Mouse (Mus musculus) hindbrain, embryonic 13.5 days (tissue): ENCODE results near the gene Hes7. TPM values are rescaled to one million over a fixed set of nuclear protein-coding genes. Genes with fewer than 3 reads are reported as not detected.

Source experiments
- ATAC-seq: fragments of 200-750 bp; cut with Nextera tagmentation; 2 replicates; pipeline ENCODE4 v1.8.0; 2017; ENCODE audit warnings: moderate TSS enrichment; ENCODE audit not compliant: low FRiP score
- H3K27ac ChIP-seq: fragments of 300-500 bp; sonication (generic); 2 replicates; pipeline ENCODE4 v1.5.1; 2015; ENCODE audit warnings: inconsistent platforms, mild to moderate bottlenecking, moderate library complexity
- H3K27me3 ChIP-seq: fragments of 300-500 bp; sonication (generic); 2 replicates; pipeline ENCODE4 v1.6.1; 2015; ENCODE audit warnings: mild to moderate bottlenecking, inconsistent platforms
- H3K36me3 ChIP-seq: fragments of 300-500 bp; sonication (generic); 2 replicates; pipeline ENCODE4 v1.6.1; 2015; ENCODE audit warnings: mild to moderate bottlenecking, inconsistent platforms
- H3K4me1 ChIP-seq: fragments of 300-500 bp; sonication (generic); replicated peaks from 2 replicates; pipeline ENCODE4 v1.6.1; 2015; ENCODE audit warnings: inconsistent platforms
- H3K4me2 ChIP-seq: fragments of 300-500 bp; sonication (generic); 2 replicates; pipeline ENCODE4 v1.6.1; 2015; ENCODE audit warnings: inconsistent platforms, mild to moderate bottlenecking, moderate library complexity
- H3K4me3 ChIP-seq: fragments of 300-500 bp; sonication (generic); 2 replicates; pipeline ENCODE4 v1.5.1; 2015; ENCODE audit warnings: mild to moderate bottlenecking, inconsistent platforms
- H3K9ac ChIP-seq: fragments of 300-500 bp; sonication (generic); 2 replicates; pipeline ENCODE4 v1.6.1; 2015; ENCODE audit warnings: mild to moderate bottlenecking, inconsistent platforms
- H3K9me3 ChIP-seq: fragments of 300-500 bp; sonication (generic); 2 replicates; pipeline ENCODE4 v1.6.1; 2016; ENCODE audit warnings: inconsistent platforms
- WGBS: fragments of 180-500 bp; shearing (Covaris S2); methylation state at CpG from one replicate; pipeline ENCODE4 v1.1.7; 2015; 5-methylcytosine and 5-hydroxymethylcytosine counted together
- polyA plus RNA-seq: library from polyadenylated mRNA; unstranded; fragments of >200 nt; fragmentation: Nextera tagmentation; extraction: Ambion mirVana; gene quantifications from 2 replicates; pipeline ENCODE4 v1.2.1, GENCODE M21; 2015

Hes7 gene
- polyA plus RNA-seq, 1 experiment from 2014 or later: 0.26 TPM

- H3K4me2 ChIP-seq: peak overlapping the region; percentile 97
- H3K27ac ChIP-seq: peak overlapping the region; percentile 88
- peak overlapping the region; percentile 75 for H3K9ac ChIP-seq
- no peaks in the 10 kb centered on the region for H3K9me3 ChIP-seq
- peak overlapping the region; percentile 50 for H3K4me3 ChIP-seq
- no peak for ATAC-seq
- H3K4me1 ChIP-seq: peaks cover 66% of the 10 kb centered on the region
- 20% methylated on average over 8 of the region's 8 CpGs for whole genome bisulfite sequencing
- 0 out of 2 replicates have a peak, but pooled peaks cover 2% of the 10 kb centered on the region for H3K27me3 ChIP-seq
- peaks cover 26% of the 10 kb centered on the region for H3K36me3 ChIP-seq
Observed at GRCm38 (mm10) chr11:69098039-69098761, 22.0 kb upstream of the Hes7 start.

GRCm38 (mm10) chr11:69098762-69099091 lies 21.5 kb upstream of the Hes7 start:
- peaks cover 66% of the 10 kb centered on the region for H3K4me1 ChIP-seq
- H3K27ac ChIP-seq: peak overlapping the region; percentile 88
- WGBS: under 1% methylated on average over 19 of the region's 19 CpGs

GRCm38 (mm10) chr11:69099177-69099914 lies 20.9 kb upstream of the Hes7 start:
- Histone ChIP-seq H3K36me3 (peaks cover 37% of the 10 kb centered on the region), H3K4me2 (peak overlapping the region; percentile 97), H3K9ac (peak overlapping the region; percentile 75), H3K4me3 (peak overlapping the region; percentile 50), H3K27ac (peak overlapping the region; percentile 88), H3K9me3 (no peaks in the 10 kb centered on the region), H3K4me1 (peaks cover 64% of the 10 kb centered on the region), H3K27me3 (0 out of 2 replicates have a peak, but pooled peaks cover 2% of the 10 kb centered on the region)
- WGBS: under 1% methylated on average over 22 of the region's 22 CpGs
- no peak for ATAC-seq

More at GRCm38 (mm10) chr11:69098762-69099091, 21.5 kb upstream of the Hes7 start:
- peak overlapping the region; percentile 75 for H3K9ac ChIP-seq
- H3K4me3 ChIP-seq: peak overlapping the region; percentile 50
- no peak for ATAC-seq
- no peaks in the 10 kb centered on the region for H3K9me3 ChIP-seq
- H3K27me3 ChIP-seq: 0 out of 2 replicates have a peak, but pooled peaks cover 2% of the 10 kb centered on the region
- H3K4me2 ChIP-seq: peak overlapping the region; percentile 97
- H3K36me3 ChIP-seq: peaks cover 31% of the 10 kb centered on the region

DNA sequence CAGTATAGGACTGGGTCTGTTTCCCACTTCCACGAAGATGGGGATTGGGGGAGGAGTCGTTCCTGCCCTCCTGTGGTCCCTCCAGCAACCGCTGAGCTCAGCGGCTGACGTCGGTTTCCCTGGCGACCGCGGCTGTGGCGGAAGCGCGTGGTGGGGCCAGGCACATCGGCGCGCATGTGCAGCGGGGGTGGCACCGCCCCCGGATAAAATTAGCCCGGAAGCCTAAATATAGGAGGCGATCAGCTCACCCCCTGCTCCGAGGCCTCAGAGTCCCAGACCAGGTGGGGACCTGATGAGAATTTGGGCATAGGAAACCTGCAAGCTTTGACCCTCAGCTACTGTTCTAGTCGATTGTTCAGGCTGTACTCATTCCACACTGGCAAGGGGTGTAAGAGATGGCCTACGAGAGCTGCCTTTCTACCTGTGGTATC lies 20.3 kb upstream of the Hes7 start:
- WGBS: 2% methylated on average over 23 of the region's 23 CpGs
- peaks cover 43% of the 10 kb centered on the region for H3K36me3 ChIP-seq
- ATAC-seq: peak; percentile 25
- no peaks in the 10 kb centered on the region for H3K9me3 ChIP-seq
- H3K4me2 ChIP-seq: peak overlapping the region; percentile 97
- H3K27me3 ChIP-seq: 0 out of 2 replicates have a peak, but pooled peaks cover 2% of the 10 kb centered on the region
- peaks cover 61% of the 10 kb centered on the region for H3K4me1 ChIP-seq
- H3K9ac ChIP-seq: peak overlapping the region; percentile 75
- peak overlapping the region; percentile 50 for H3K4me3 ChIP-seq
- H3K27ac ChIP-seq: peak overlapping the region; percentile 88

GRCm38 (mm10) chr11:69100639-69101360 lies 19.4 kb upstream of the Hes7 start:
- Histone ChIP-seq H3K27ac (peak overlapping the region; percentile 88), H3K4me2 (peak overlapping the region; percentile 97), H3K9me3 (no peaks in the 10 kb centered on the region), H3K36me3 (peaks cover 52% of the 10 kb centered on the region), H3K9ac (peak overlapping the region; percentile 75), H3K4me3 (peak overlapping the region; percentile 50), H3K27me3 (0 out of 2 replicates have a peak, but pooled peaks cover 2% of the 10 kb centered on the region), H3K4me1 (peaks cover 53% of the 10 kb centered on the region)
- no peak for ATAC-seq
- 92% methylated on average over 20 of the region's 20 CpGs for WGBS

DNA sequence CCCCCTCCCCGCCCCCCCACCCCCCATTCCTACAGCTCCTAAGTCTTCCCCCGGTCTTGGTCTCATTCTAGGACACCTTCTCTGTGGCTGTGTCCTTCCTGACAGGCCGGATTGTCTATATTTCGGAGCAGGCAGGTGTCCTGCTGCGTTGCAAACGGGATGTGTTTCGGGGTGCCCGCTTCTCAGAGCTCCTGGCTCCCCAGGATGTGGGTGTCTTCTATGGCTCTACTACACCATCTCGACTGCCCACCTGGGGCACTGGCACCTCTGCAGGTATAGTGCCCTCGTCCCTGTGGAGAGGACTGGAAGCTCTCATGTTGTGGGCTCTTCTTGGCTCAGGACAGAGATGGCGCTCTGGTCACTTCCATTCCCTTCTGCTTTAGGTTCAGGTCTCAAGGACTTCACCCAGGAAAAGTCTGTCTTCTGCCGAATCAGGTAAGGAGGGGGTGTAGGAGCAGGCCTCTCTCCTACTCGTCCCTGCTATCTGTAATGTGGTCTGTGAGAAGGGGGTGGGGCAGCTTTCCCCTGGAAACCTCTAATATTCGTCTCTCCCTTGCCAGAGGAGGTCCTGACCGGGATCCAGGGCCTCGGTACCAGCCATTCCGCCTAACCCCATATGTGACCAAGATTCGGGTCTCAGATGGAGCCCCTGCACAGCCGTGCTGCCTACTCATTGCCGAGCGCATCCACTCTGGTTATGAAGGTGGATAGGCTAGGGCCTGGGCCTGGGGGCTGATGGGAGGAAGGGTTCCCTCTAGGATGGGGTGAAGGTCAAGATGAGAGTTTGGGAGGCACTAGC lies 18.4 kb upstream of the Hes7 start:
- no peaks in the 10 kb centered on the region for H3K27me3 ChIP-seq
- H3K27ac ChIP-seq: no peak overlapping the region
- no peak for ATAC-seq
- WGBS: 91% methylated on average over 21 of the region's 21 CpGs
- H3K36me3 ChIP-seq: peaks cover 62% of the 10 kb centered on the region
- H3K4me2 ChIP-seq: no peak overlapping the region
- H3K9ac ChIP-seq: no peak overlapping the region
- no peaks in the 10 kb centered on the region for H3K9me3 ChIP-seq
- H3K4me1 ChIP-seq: peaks cover 44% of the 10 kb centered on the region
- H3K4me3 ChIP-seq: no peak overlapping the region

GRCm38 (mm10) chr11:69102403-69102725 lies 17.8 kb upstream of the Hes7 start:
- peaks cover 39% of the 10 kb centered on the region for H3K4me1 ChIP-seq
- WGBS: 96% methylated on average over 7 of the region's 7 CpGs
- no peaks in the 10 kb centered on the region for H3K27me3 ChIP-seq
- H3K4me3 ChIP-seq: no peak overlapping the region
- peaks cover 68% of the 10 kb centered on the region for H3K36me3 ChIP-seq
- H3K4me2 ChIP-seq: no peak overlapping the region
- H3K9ac ChIP-seq: no peak overlapping the region
- ATAC-seq: no peak
- H3K27ac ChIP-seq: no peak overlapping the region
- H3K9me3 ChIP-seq: no peaks in the 10 kb centered on the region

DNA sequence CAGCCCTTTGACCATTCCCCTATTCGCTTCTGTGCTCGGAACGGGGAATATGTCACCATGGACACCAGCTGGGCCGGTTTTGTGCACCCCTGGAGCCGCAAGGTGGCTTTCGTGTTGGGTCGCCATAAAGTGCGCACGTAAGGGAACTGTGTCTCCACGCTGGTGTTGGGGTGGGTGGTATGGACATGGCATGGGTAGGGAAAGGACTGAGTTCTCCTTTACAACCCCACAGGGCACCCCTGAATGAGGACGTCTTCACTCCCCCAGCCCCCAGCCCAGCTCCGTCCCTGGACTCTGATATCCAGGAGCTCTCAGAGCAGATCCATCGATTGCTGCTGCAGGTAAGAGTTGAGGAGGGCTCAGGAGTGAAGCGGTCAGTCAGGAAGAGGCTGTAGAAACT lies 17.1 kb upstream of the Hes7 start:
- no peak overlapping the region for H3K4me2 ChIP-seq
- no peak for ATAC-seq
- peaks cover 31% of the 10 kb centered on the region for H3K4me1 ChIP-seq
- H3K27me3 ChIP-seq: no peaks in the 10 kb centered on the region
- WGBS: 96% methylated on average over 14 of the region's 14 CpGs
- H3K9ac ChIP-seq: no peak overlapping the region
- H3K9me3 ChIP-seq: no peaks in the 10 kb centered on the region
- no peak overlapping the region for H3K4me3 ChIP-seq
- H3K36me3 ChIP-seq: peaks cover 75% of the 10 kb centered on the region
- no peak overlapping the region for H3K27ac ChIP-seq

DNA sequence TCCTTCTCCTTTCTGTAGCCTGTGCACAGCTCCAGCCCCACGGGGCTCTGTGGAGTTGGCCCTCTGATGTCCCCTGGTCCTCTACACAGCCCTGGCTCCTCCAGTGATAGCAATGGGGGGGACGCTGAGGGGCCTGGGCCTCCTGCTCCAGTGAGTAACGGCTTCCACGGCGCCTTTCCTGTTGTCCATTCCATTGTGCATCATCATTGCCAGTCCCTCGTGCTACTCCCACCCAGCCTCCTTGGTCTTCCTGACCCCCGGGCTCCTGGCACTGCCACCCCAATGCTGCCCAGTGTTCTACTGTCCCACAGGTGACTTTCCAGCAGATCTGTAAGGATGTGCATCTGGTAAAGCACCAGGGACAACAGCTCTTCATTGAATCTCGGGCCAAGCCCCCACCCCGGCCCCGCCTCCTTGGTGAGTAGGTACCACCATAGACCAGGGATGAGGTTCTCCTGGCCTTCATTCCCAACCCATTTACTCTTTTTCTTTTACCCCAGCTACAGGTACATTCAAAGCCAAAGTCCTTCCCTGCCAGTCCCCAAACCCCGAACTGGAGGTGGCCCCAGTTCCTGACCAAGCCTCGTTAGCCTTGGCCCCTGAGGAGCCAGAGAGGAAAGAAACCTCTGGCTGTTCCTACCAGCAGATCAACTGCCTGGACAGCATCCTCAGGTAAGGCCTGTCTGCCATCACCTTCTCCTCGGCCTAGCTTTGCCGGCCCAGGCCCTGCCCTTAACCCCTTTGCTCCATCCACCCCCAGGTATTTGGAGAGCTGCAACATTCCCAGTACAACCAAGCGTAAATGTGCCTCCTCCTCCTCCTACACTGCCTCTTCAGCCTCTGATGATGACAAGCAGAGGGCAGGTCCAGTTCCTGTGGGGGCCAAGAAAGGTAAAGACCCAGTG lies 16.4 kb upstream of the Hes7 start:
- 0 out of 2 replicates have a peak overlapping the region, but pooled peaks have one; percentile 3 for H3K9ac ChIP-seq
- ATAC-seq: no peak
- H3K27ac ChIP-seq: no peak overlapping the region
- peaks cover 24% of the 10 kb centered on the region for H3K4me1 ChIP-seq
- 94% methylated on average over 15 of the region's 15 CpGs for WGBS
- H3K27me3 ChIP-seq: no peaks in the 10 kb centered on the region
- H3K4me2 ChIP-seq: no peak overlapping the region
- H3K9me3 ChIP-seq: no peaks in the 10 kb centered on the region
- H3K4me3 ChIP-seq: no peak overlapping the region
- peaks cover 82% of the 10 kb centered on the region for H3K36me3 ChIP-seq

DNA sequence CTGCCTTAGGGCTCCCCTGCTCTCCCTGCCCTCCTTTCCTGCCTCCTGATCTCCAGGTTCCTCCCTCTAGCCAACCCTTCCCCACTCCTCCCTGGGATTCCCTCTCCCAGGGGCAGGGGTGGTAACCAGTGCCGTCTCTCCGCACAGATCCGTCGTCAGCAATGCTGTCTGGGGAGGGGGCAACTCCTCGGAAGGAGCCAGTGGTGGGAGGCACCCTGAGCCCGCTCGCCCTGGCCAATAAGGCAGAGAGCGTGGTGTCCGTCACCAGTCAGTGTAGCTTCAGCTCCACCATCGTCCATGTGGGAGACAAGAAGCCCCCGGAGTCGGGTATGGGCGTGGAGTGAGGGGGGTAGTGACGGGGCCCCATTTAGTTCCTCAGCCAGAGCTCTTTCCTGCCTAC lies 15.7 kb upstream of the Hes7 start:
- Histone ChIP-seq H3K4me3 (no peak overlapping the region), H3K9me3 (no peaks in the 10 kb centered on the region), H3K4me1 (peaks cover 17% of the 10 kb centered on the region), H3K27ac (no peak overlapping the region), H3K27me3 (no peaks in the 10 kb centered on the region), H3K9ac (0 out of 2 replicates have a peak overlapping the region, but pooled peaks have one; percentile 3), H3K4me2 (no peak overlapping the region), H3K36me3 (peaks cover 89% of the 10 kb centered on the region)
- 95% methylated on average over 14 of the region's 14 CpGs for WGBS
- no peak for ATAC-seq

DNA sequence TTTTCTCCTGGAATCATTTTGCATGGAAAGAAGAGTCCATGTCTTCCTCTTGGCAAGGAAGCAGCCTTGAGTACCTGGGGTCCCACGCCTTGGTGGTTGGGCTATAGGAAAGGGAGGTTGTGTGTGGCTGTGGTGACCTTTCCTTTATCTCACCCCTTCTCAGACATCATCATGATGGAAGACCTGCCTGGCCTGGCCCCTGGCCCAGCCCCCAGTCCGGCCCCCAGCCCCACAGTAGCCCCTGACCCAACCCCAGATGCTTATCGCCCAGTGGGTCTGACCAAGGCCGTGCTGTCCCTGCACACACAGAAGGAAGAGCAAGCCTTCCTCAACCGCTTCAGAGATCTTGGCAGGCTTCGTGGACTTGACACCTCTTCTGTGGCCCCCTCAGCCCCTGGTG lies 15.0 kb upstream of the Hes7 start:
- Histone ChIP-seq H3K27me3 (no peaks in the 10 kb centered on the region), H3K4me1 (peaks cover 10% of the 10 kb centered on the region), H3K4me2 (no peak overlapping the region), H3K9me3 (no peaks in the 10 kb centered on the region), H3K36me3 (peaks cover 90% of the 10 kb centered on the region), H3K4me3 (no peak overlapping the region), H3K9ac (0 out of 2 replicates have a peak overlapping the region, but pooled peaks have one; percentile 24), H3K27ac (no peak overlapping the region)
- no peak for ATAC-seq
- WGBS: 88% methylated on average over 6 of the region's 6 CpGs
